Mouse (Mus musculus) kidney, embryonic 14.5 days (tissue): ENCODE data around the gene Stmn3. TPM values are rescaled to one million over a fixed set of nuclear protein-coding genes. Genes with fewer than 3 reads are reported as not detected.

ENCODE experiments used
- ATAC-seq: fragments of 200-750 bp; cut with Nextera tagmentation; 2 replicates; pipeline ENCODE4 v1.8.0; 2017; ENCODE audit warnings: moderate number of reproducible peaks, mild to moderate bottlenecking, moderate TSS enrichment, moderate library complexity; ENCODE audit not compliant: low FRiP score, low TSS enrichment
- H3K27ac ChIP-seq: fragments of 300-500 bp; sonication (generic); 2 replicates; pipeline ENCODE4 v1.5.1; 2014; ENCODE audit warnings: low read depth, mild to moderate bottlenecking, low read length, moderate library complexity, mixed read lengths
- H3K27me3 ChIP-seq: fragments of 300-500 bp; sonication (generic); 2 replicates; pipeline ENCODE4 v1.6.1; 2014; ENCODE audit warnings: mild to moderate bottlenecking, low read length; ENCODE audit not compliant: control insufficient read depth, insufficient read depth
- H3K36me3 ChIP-seq: fragments of 300-500 bp; sonication (generic); 2 replicates; pipeline ENCODE4 v1.6.1; 2014; ENCODE audit warnings: low read length, mixed read lengths; ENCODE audit not compliant: control insufficient read depth, insufficient read depth
- H3K4me1 ChIP-seq: fragments of 300-500 bp; sonication (generic); 2 replicates; pipeline ENCODE4 v1.6.1; 2014; ENCODE audit warnings: low read length, mixed read lengths; ENCODE audit not compliant: control insufficient read depth, insufficient read depth
- H3K4me2 ChIP-seq: fragments of 300-500 bp; sonication (generic); replicated peaks from 2 replicates; pipeline ENCODE4 v1.6.1; 2014; ENCODE audit warnings: low read depth, mild to moderate bottlenecking, low read length
- H3K4me3 ChIP-seq: fragments of 300-500 bp; sonication (generic); 2 replicates; pipeline ENCODE4 v1.5.1; 2014; ENCODE audit warnings: mild to moderate bottlenecking, low read length
- H3K9ac ChIP-seq: fragments of 300-500 bp; sonication (generic); 2 replicates; pipeline ENCODE4 v1.6.1; 2014; ENCODE audit warnings: low read depth, mild to moderate bottlenecking, low read length, moderate library complexity
- H3K9me3 ChIP-seq: fragments of 300-500 bp; sonication (generic); 2 replicates; pipeline ENCODE4 v1.6.1; 2016; ENCODE audit warnings: low read length; ENCODE audit not compliant: control insufficient read depth
- WGBS: fragments of 180-500 bp; shearing (Covaris S2); extraction: QIAGEN DNeasy Blood & Tissue Kit; methylation state at CpG from one replicate; pipeline ENCODE4 v1.1.7; 2014; 5-methylcytosine and 5-hydroxymethylcytosine counted together
- polyA plus RNA-seq: library from polyadenylated mRNA; unstranded; fragments of >200 nt; fragmentation: Nextera tagmentation; extraction: Ambion mirVana; gene quantifications from 2 replicates; pipeline ENCODE4 v1.2.1, GENCODE M21; 2014

Stmn3 gene
- 0.46 and 0.62 TPM in 2 replicates for polyA plus RNA-seq

GRCm38 (mm10) chr2:181314080-181314810 is at the start of gene Stmn3:
Gene Stmn3 (minus strand): TSS chr2:181314500.
- Histone ChIP-seq H3K4me1 (0 out of 2 replicates have a peak, but pooled peaks cover 7% of the 10 kb centered on the region), H3K27ac (no peak within 1 kb of the TSS), H3K4me2 (peak within 1 kb of the TSS; percentile 33), H3K9ac (no peak within 1 kb of the TSS; the same call in 1 of the 2 replicates), H3K27me3 (peaks cover 35% of the 10 kb centered on the region), H3K9me3 (no peaks in the 10 kb centered on the region), H3K36me3 (no peaks in the 10 kb centered on the region), H3K4me3 (peak within 1 kb of the TSS; percentile 16)
- peak; percentile 73 for ATAC-seq
- WGBS = 5% methylated on average over 23 of the region's 23 CpGs

GRCm38 (mm10) chr2:181363946-181364345 is 49.6 kb upstream of the Stmn3 start:
- Histone ChIP-seq H3K4me1 (peaks cover 23% of the 10 kb centered on the region), H3K4me2 (peak overlapping the region; percentile 82), H3K27me3 (no peaks in the 10 kb centered on the region), H3K9ac (peak overlapping the region; percentile 80; the same call in 1 of the 2 replicates), H3K9me3 (no peaks in the 10 kb centered on the region), H3K36me3 (peaks cover 41% of the 10 kb centered on the region), H3K27ac (no peak overlapping the region), H3K4me3 (peak overlapping the region; percentile 68)
- WGBS = 71% methylated on average over 3 of the region's 3 CpGs
- no peak for ATAC-seq

GRCm38 (mm10) chr2:181356780-181357179 is 42.5 kb upstream of the Stmn3 start:
- no peak overlapping the region for H3K9ac ChIP-seq
- H3K36me3 ChIP-seq = peaks cover 96% of the 10 kb centered on the region
- no peaks in the 10 kb centered on the region for H3K4me1 ChIP-seq
- H3K27me3 ChIP-seq = no peaks in the 10 kb centered on the region
- H3K4me2 ChIP-seq = no peak overlapping the region
- no peak overlapping the region for H3K4me3 ChIP-seq
- H3K9me3 ChIP-seq = no peaks in the 10 kb centered on the region
- no peak for ATAC-seq
- H3K27ac ChIP-seq = no peak overlapping the region
- WGBS = 80% methylated on average over 3 of the region's 3 CpGs

GRCm38 (mm10) chr2:181342766-181343165 is 28.5 kb upstream of the Stmn3 start:
- Histone ChIP-seq H3K27ac (no peak overlapping the region), H3K4me3 (no peak overlapping the region), H3K4me1 (no peaks in the 10 kb centered on the region), H3K27me3 (no peaks in the 10 kb centered on the region), H3K4me2 (no peak overlapping the region), H3K36me3 (peaks cover 60% of the 10 kb centered on the region), H3K9ac (no peak overlapping the region), H3K9me3 (no peaks in the 10 kb centered on the region)
- no peak for ATAC-seq
- 96% methylated on average over 6 of the region's 6 CpGs for WGBS

- Histone ChIP-seq H3K4me3 (no peak overlapping the region), H3K9me3 (no peaks in the 10 kb centered on the region), H3K9ac (no peak overlapping the region), H3K4me1 (no peaks in the 10 kb centered on the region), H3K4me2 (no peak overlapping the region), H3K36me3 (peaks cover 70% of the 10 kb centered on the region), H3K27me3 (no peaks in the 10 kb centered on the region), H3K27ac (no peak overlapping the region)
- WGBS = 43% methylated on average over 4 of the region's 4 CpGs
- ATAC-seq = 0 out of 2 replicates have a peak, but pooled peaks have one; percentile 20
Observed at GRCm38 (mm10) chr2:181340426-181340825, 26.1 kb upstream of the Stmn3 start.

- Histone ChIP-seq H3K27ac (no peak overlapping the region), H3K4me1 (no peaks in the 10 kb centered on the region), H3K27me3 (no peaks in the 10 kb centered on the region), H3K9ac (no peak overlapping the region), H3K4me2 (no peak overlapping the region), H3K9me3 (no peaks in the 10 kb centered on the region), H3K4me3 (no peak overlapping the region), H3K36me3 (peaks cover 79% of the 10 kb centered on the region)
- peak; percentile 52; the same call in 1 of the 2 replicates for ATAC-seq
- 66% methylated on average over 3 of the region's 3 CpGs for WGBS
Observed at GRCm38 (mm10) chr2:181334023-181334422, 19.7 kb upstream of the Stmn3 start.

- peaks cover 77% of the 10 kb centered on the region for H3K36me3 ChIP-seq
Observed at GRCm38 (mm10) chr2:181332542-181332941, 18.2 kb upstream of the Stmn3 start.

GRCm38 (mm10) chr2:181326098-181326497 is 11.8 kb upstream of the Stmn3 start:
- ATAC-seq = no peak
- Histone ChIP-seq H3K27ac (no peak overlapping the region), H3K36me3 (peaks cover 72% of the 10 kb centered on the region)

More at GRCm38 (mm10) chr2:181332542-181332941, 18.2 kb upstream of the Stmn3 start:
- H3K9ac ChIP-seq = no peak overlapping the region
- H3K27me3 ChIP-seq = no peaks in the 10 kb centered on the region
- ATAC-seq = no peak
- no peaks in the 10 kb centered on the region for H3K4me1 ChIP-seq
- no peaks in the 10 kb centered on the region for H3K9me3 ChIP-seq
- H3K27ac ChIP-seq = no peak overlapping the region
- no peak overlapping the region for H3K4me2 ChIP-seq
- no peak overlapping the region for H3K4me3 ChIP-seq

GRCm38 (mm10) chr2:181322136-181322535 is 7.8 kb upstream of the Stmn3 start:
- no peak for ATAC-seq
- Histone ChIP-seq H3K27me3 (no peaks in the 10 kb centered on the region), H3K9ac (no peak overlapping the region), H3K4me2 (no peak overlapping the region), H3K4me3 (no peak overlapping the region), H3K27ac (no peak overlapping the region), H3K4me1 (peaks cover 7% of the 10 kb centered on the region; the same call in 1 of the 2 replicates), H3K36me3 (peaks cover 38% of the 10 kb centered on the region), H3K9me3 (no peaks in the 10 kb centered on the region)
- WGBS = 72% methylated on average over 5 of the region's 5 CpGs

More at GRCm38 (mm10) chr2:181326098-181326497, 11.8 kb upstream of the Stmn3 start:
- Histone ChIP-seq H3K27me3 (no peaks in the 10 kb centered on the region), H3K9ac (no peak overlapping the region), H3K9me3 (no peaks in the 10 kb centered on the region), H3K4me3 (no peak overlapping the region), H3K4me1 (no peaks in the 10 kb centered on the region), H3K4me2 (no peak overlapping the region)
- WGBS = 94% methylated on average over 2 of the region's 2 CpGs
